ENCODE assay signal across 23 mouse cellular contexts in genomic region chr7:82764951-82765350, GRCm38 (mm10).
"Had no signal": no experiment of that assay in that cellular context is flagged by ENCODE, and none has a peak within 500 bp of the region (broad histone marks: within the 10 kb centered on the region; RNA-seq: fewer than 3 reads in every experiment).

No protein-coding gene starts in this region.

- H3K4me2 ChIP-seq: heart, embryonic 12.5 days; hindbrain, embryonic 13.5 days; hindbrain, embryonic 15.5 days; limb, embryonic 12.5 days; liver, embryonic 11.5 days; liver, embryonic 13.5 days had no signal

- H3K9ac ChIP-seq: heart, embryonic 12.5 days; hindbrain, embryonic 13.5 days; hindbrain, embryonic 15.5 days; limb, embryonic 12.5 days; liver, embryonic 13.5 days had no signal

- H3K27me3 ChIP-seq: heart, embryonic 12.5 days; hindbrain, embryonic 13.5 days; hindbrain, embryonic 15.5 days; limb, embryonic 12.5 days; liver, embryonic 13.5 days had no signal

- H3K4me1 ChIP-seq: heart, embryonic 10.5 days; heart, embryonic 12.5 days; liver, embryonic 13.5 days had no signal

- DNase-seq: gastrocnemius, adult 2 months; gastrocnemius, postnatal 10 days; gastrocnemius, postnatal 25 days; heart, adult 18-20 months; heart, postnatal 10 days; kidney, adult 11 months; kidney, adult 2 months; kidney, postnatal 10 days; kidney, postnatal 25 days; kidney, postnatal 4 days; liver; liver, embryonic 13.5 days had no signal

- H3K4me3 ChIP-seq: gastrocnemius, adult 2 months; heart, embryonic 10.5 days; heart, embryonic 12.5 days; hindbrain, embryonic 13.5 days; hindbrain, embryonic 15.5 days; layer of hippocampus, adult 2 months; left cerebral cortex, adult 2 months; limb, embryonic 10.5 days; limb, embryonic 12.5 days; liver, embryonic 13.5 days had no signal

- H3K9me3 ChIP-seq: heart, embryonic 10.5 days; heart, embryonic 12.5 days; hindbrain, embryonic 13.5 days; hindbrain, embryonic 15.5 days; limb, embryonic 10.5 days; limb, embryonic 12.5 days; liver, embryonic 13.5 days had no signal

- H3K27ac ChIP-seq: gastrocnemius, adult 2 months; heart, embryonic 10.5 days; hindbrain, embryonic 13.5 days; hindbrain, embryonic 15.5 days; hindbrain, postnatal 0 days; layer of hippocampus, adult 2 months; left cerebral cortex, adult 2 months; limb, embryonic 10.5 days; limb, embryonic 12.5 days; liver, embryonic 13.5 days had no signal

- ATAC-seq: hindbrain, postnatal 0 days; intestine, embryonic 16.5 days had no signal
